Mouse (Mus musculus): ENCODE data around the gene Naaladl1.

GRCm38 (mm10) chr19:6132171-6132827, 26.7 kb downstream of the Naaladl1 start:
- TF ChIP-seq CTCF (IDR thresholded peaks at IDR 0.05; ENCODE audit: extremely low read depth, insufficient read depth, low read length) (no peak), POLR2A (IDR thresholded peaks at IDR 0.05; ENCODE audit: extremely low read depth, insufficient read depth, low read length) (no peak)
